Mouse (Mus musculus): ENCODE measurements at regions not wholly inside any gene's neighbourhood (a gene's known extent, or its start where the extent isn't known, plus 50 kb on each side); places are given as distances from the start of the nearest gene placed in this dataset.
A peak's percentile ranks its signal among the peaks of the same experiment; 100 is the strongest.
"Not testable (repeated sequence)": the region's sequence is repeated elsewhere in the genome, so short reads cannot be mapped to it uniquely, and the experiment has no call there.

DNA sequence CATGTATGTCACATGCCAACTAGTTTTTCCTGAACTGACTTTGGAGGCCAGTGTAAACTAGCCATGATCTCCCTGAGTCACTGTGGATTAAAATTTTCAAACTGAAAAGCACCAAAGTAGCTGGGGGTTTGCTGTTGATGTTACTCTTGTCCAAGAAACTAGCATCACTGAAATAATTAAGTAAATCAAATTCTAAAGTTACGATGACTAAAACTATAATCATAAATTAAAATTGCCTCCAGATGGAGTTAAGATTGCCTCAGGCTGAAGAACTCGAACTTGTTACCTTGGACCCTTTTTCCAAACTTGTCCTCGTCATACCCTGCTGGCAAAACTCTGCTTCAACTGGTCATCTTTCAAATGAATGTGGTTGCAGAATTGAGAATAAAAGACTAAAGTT lies 93.7 kb upstream of the Ptgfr start:
- DNase-seq (ENCODE audit: low spot score): no peak

DNA sequence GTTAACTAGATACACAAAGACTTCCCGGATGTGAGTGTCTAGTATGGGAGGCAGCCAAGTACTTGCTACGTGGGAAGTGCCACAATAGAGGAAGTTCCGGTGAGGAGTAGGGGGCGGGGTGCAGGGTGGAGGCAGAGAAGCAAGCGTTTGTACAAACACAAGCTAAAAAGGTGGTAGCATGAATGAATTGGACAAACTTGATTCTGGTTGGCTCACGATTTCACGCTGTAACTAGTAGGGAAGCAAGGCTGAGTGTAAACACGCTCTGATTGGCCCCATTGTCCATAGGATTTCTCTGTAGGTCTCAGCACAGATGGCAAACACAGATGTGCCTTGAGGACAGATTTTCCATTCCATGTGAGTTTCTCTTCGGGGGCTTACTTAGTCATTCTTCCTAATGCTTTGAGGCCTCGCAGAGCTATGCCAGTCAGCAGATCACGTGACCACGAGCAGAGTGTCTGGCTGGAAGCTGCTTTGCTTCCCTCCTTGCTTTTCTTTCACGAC lies 76.6 kb upstream of the Ptgfr start:
- no peak for DNase-seq (ENCODE audit: low spot score)

DNA sequence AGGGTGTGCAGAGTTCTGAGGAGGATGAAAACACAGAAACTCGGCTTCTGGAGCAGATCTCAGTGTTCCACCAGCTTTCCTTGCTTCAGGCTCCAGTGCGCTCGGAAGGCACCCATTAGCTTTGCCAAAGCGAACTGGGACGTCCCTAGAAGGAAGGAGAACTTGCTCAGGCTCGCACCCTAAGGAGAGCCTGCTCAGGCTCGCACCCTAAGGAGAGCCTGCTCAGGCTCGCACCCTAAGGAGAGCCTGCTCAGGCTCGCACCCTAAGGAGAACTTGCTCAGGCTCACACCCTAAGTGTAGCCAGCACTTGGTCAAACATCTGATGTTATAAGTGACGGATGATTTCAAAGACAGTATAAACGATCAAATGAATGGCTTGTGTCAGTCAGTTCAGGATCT lies 74.9 kb upstream of the Ptgfr start:
- DNase-seq (ENCODE audit: low spot score): not testable (repeated sequence)

DNA sequence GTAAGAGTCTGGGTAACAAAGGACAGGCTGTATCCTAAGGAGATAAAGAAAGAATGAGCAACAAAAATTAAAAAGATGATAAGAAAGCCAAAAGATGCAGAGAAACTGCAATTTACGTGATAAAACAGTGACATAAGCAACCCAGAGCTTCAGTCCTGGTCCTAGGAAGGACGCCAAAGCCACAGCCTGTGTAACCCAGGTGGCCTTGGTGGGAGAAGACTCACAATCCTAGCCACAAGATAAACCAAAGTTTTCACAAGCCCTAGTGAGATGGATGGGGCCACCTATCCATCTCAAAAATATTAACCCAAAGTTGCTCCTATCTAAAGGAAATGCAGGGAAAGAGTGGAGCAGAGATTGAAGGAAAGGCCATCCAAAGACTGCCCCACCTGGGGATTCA lies 73.4 kb upstream of the Ptgfr start:
- DNase-seq (ENCODE audit: low spot score): no peak

DNA sequence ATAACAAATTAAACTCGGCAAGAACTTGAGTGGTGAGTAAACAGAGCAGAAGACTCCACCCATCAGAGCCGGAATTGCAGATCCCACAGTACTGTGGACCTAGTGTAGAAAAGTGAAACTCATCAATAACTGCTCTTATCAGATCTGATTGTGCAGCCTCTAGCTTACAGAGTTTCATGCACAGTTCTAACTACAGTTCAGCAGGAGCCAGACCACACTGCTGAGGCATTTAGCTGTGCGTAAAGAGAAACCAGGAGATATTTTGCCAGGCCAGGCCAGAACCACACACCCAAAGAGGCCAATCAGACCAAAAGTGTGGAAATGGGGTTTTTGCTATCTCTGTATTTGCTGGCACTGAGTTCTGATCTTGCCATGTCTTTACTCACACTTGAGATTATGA lies 71.9 kb upstream of the Ptgfr start:
- no peak for DNase-seq (ENCODE audit: low spot score)

DNA sequence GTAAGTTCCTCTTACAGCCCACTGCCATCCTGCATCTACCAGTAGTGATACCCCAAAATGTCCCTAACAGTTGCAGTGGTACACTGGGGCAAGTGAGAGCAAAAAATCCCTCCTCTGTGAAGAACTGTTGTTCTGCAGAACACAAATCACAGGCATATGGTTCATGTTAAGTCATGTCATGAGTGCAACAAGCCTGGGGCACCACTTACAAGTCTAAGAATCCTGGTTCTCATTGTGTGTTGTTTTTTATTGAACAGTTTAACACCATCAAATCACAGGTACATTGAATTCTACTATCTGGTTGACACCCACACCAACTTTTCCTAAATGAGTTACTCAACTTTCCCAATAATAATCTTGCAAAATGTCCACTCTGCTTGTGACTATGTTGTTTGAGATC lies 71.5 kb upstream of the Ptgfr start:
- DNase-seq (ENCODE audit: low spot score): no peak

DNA sequence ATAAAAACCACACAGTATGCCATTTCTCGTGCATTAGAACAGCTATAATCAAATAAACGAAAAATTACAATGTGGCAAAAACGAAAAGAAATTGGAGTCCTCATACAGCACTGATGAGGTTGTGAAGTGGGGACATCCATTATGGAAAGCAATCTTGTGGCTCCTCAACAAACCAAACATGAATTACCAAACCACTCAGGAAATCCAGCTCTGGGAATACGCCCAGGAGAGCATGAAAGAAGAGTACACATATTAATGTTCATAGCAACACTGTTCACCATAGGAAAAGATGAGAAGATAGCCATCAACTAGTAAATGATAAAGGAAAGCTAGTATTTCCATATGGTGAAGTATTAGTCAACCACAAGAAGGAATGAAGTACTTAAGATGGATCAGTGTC lies 68.3 kb upstream of the Ptgfr start:
- no peak for DNase-seq (ENCODE audit: low spot score)

DNA sequence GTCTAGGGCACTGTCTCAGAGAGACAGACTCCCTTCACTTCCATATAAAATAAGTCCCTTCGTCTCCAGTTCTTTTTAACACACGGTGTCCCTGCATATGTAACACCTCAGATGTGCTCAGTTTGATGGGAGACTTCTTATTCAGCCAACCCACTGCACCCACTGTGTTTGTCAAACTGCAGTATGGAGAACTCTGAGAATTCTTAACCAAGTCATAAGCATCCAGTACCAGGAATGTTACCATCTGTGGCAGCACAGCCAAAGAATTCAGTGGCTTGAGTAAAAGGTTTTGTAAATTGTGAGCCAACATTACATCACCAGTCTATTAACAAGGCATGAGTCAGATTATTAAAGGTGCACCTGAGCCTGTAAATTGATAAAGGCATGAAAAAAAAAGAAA lies 65.7 kb upstream of the Ptgfr start:
- DNase-seq (ENCODE audit: low spot score): no peak

DNA sequence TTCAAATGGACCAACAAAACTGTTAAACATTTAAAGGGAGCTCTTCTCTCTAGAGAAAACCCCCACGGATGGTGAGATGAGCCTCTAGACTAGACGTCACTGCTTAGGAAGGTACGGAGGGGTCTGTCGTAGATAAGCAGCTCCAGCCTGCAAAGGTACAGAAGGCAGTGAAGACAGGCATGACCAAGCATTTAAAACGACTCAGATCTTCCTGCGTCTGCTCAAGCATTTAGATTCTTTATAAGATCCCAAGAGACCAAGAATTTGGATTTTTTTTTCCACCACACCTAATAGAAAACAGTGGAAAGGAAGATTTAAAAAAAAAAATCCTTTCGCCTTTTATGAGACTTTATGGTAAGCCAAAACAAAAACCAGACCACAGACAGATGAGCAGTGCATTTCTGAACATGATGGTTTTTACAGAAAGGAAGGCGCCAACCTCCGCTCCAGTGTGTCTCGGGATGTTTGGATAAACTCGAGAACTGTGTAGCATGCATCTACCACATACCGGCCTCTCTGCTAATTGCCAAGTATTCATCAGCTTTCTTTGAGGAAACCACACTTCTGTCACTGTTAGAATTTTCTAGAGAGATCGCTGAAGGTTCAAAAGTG lies 64.9 kb upstream of the Ptgfr start:
- DNase-seq (ENCODE audit: low spot score): no peak

DNA sequence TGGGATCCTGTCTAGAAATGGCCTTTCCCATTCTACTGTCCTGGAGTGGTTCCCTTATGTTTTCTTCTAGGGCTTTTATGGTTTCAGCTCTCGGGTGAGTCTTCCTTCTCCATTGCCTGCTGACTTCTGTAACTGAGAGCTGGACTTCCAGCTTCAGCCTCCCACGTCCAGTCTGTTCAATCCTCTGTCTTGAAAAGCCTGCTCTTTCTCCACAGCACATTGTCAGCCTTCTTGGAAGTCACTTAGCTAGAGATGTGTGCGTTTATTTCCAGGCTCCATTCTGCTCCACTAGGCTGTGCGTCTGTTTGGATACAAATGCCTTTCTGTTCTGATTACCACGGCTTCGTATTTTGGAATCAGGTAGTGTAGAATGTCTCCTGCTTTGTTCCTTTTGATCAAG lies 62.2 kb upstream of the Ptgfr start:
- DNase-seq (ENCODE audit: low spot score): no peak

DNA sequence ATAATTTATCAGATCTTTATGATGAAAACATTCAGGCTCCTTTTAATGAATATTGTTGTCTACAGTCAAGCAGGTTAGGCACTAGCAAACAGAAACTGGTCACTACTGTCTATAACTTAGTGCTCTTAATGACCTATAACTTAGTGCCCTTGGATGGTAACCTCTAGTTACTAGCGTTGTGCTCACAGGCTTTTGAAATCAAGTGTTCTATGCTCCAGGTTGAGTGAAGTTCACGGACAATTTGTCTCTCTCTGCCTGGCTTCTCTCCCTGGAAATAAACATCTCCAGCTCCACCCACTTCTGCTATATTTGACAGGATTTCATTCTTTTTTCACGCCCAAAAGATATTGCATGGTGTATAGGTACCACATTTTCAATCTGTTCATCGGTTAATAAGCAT lies 61.7 kb upstream of the Ptgfr start:
- DNase-seq (ENCODE audit: low spot score): no peak

DNA sequence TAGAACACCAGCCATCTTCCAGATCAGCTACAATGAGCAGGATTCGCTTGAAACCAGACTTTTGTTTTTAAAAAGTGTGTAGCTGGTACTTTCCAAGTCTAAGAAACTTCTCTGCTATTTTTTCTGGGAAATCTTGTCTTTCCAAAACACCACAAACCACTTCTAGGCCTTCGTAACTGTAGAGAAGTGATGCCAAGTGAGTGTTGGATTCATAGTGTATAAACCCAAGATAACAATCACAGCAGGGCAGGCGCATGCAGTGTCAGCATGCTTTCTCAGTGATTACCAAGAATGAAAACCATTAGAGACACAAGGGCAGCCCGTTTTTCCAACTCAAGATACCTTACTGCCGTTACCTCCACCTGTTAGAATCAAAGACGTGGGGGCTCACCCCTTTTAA lies 58.9 kb upstream of the Ptgfr start:
- DNase-seq (ENCODE audit: low spot score): no peak

DNA sequence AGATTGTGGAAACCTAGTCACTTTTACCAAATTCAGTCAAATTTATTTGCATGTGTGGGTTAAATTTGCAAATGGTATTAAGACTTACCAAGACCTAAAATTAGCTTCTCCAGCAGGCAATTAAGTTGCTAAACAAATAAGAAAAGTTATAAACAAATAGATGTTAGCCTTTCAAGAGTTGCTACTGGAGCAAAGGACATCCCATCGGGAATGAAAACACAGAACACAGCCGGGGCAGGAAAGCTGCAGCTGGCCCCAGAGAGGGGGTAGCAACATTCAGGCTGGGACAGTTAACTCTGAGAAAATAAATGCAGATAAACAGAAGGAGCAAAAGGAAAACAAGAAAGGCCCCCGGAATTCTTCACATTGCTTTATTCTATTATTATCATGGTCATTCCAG lies 57.3 kb upstream of the Ptgfr start:
- DNase-seq (ENCODE audit: low spot score): no peak

DNA sequence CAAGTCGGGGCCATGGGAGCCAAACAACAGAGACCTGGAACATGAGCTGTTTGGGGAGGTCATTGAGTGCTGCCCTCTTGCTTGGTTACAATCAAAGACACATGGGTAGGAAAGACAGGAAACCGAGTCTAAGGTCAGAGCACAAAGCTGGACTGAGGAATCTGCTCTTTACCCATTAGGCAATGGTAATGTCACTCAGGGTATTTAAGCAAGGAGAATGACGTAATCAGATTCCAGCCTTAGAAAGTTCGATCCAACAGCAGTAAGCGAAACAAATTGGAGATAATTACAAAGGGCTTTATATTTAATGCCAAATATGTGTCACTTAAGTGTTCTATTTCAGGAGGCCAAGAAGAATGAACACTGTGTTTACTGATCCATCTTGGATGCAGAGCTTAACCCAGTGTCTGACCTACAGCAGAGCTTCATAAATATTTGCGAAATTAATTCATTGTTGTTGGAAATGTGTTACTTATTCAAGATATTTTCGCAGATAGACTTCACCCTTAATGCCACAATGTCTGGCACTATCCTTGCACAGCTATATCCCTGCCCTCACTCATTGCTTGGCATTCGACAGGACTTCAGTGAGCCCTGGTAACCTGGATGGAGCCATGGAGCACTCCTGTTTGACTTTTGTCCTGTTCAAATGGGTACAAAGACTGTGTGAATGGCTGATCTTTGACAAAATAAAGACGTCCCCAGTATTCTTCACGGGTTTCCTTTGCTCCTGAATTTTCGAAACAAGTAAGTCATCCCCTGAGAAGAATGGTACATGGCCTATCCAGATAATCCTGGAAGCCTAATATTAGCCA lies 56.2 kb upstream of the Ptgfr start:
- no peak for DNase-seq (ENCODE audit: low spot score)

DNA sequence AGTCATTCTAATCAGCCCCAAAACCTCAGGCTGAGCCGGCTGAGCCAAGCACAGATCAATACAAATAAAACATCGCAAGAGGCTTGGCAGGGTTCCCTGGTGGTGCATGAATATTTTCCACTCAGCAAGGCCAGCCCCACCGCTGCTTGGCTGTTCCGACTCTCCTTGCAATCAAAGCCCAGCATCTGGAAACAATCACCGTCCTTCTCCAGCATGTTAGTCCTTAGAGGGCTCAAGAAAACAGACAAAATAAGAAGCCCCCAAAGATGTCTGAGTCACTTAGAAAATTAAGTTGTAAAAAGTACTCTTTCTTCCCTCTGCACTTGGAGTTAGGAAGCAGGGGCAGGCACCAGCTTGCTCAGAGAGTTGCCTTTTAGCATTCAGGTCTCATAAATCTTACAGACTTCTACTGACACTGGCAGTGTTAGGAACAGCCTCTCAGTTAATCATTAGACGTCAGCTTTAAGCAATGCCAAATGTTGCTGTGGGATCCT lies 54.4 kb upstream of the Ptgfr start:
- peak; percentile 33 for DNase-seq (ENCODE audit: low spot score)

DNA sequence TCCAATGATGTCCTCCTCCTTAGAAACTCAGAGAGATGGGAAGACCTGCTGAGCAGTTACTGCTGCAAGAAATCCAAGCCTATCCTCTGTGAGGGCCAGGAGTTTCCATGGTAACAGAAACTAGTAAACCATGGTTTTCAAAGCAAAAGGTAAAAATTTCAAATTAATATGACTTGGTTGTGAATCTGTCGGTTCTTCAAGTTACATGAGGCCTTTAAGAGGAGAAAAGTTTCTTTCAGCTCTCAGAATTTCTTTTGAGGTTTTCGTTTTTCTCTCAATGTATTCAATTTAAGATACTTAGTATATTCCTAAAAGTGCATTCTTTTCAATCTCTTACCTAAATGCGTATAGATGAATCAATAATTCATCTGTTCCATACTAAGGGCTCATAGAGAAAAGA lies 53.9 kb upstream of the Ptgfr start:
- DNase-seq (ENCODE audit: low spot score): no peak

DNA sequence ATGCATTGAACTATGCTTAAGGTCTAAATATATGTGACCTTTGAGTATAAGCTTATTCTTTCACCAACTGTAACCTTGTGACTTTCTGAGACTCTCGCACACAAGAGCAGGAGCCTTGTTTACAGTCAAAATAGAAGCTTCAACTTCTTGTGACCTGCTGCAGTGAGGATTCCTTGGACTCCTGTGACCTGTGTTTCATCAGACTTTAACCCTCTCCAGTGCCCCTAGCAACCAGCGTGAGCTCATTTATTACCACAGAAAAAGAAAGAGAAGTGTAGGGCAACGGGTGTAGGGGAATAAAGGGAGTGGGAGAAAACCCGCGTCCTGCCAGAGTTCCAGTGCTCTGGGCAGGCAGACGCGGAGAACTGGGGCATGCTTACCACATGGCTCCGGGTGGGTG lies 52.3 kb upstream of the Ptgfr start:
- DNase-seq (ENCODE audit: low spot score): no peak
